Mouse (Mus musculus) subcutaneous adipose tissue, adult 2 months (tissue): ENCODE measurements around the gene Atad3a. TPM values are rescaled to one million over a fixed set of nuclear protein-coding genes. Genes with fewer than 3 reads are reported as not detected.

Experiments
- polyA plus RNA-seq: library from polyadenylated mRNA; depleted of rRNA; stranded (reverse); fragments of >200 nt; gene quantifications from 2 replicates; pipeline ENCODE4 v1.2.3, GENCODE M21; 2012; ENCODE audit warnings: low replicate concordance; rRNA removed

Gene Atad3a
- 103 and 149 TPM in 2 replicates for polyA plus RNA-seq

GRCm38 (mm10) chr4:155760613-155761355 lies at the start of gene Atad3a:
Atad3a (minus strand) TSS chr4:155761093.

GRCm38 (mm10) chr4:155802741-155803339 lies 41.9 kb upstream of the Atad3a start, which contains the start of gene Mrpl20:
Mrpl20 (plus strand) TSS chr4:155802878.

GRCm38 (mm10) chr4:155790021-155790489 lies 29.2 kb upstream of the Atad3a start, which contains the start of gene Ankrd65:
Ankrd65 (plus strand) TSS chr4:155790439.

GRCm38 (mm10) chr4:155785819-155786218 lies 24.9 kb upstream of the Atad3a start, which contains the start of gene Tmem88b:
Tmem88b (minus strand) TSS chr4:155785874.

GRCm38 (mm10) chr4:155774280-155774754 lies 13.4 kb upstream of the Atad3a start, which contains the start of gene Vwa1:
Vwa1 (minus strand) TSS chr4:155774698.

GRCm38 (mm10) chr4:155734350-155734941 lies 26.4 kb downstream of the Atad3a start, which contains the start of gene Tmem240:
Tmem240 (plus strand) TSS chr4:155734800.

GRCm38 (mm10) chr4:155704721-155705591 lies 55.9 kb downstream of the Atad3a start, which contains the start of gene Ssu72:
Ssu72 (plus strand) TSS chr4:155704800.

GRCm38 (mm10) chr4:155694111-155694481 lies 66.8 kb downstream of the Atad3a start, which contains the start of gene Fndc10:
Fndc10 (plus strand) TSS chr4:155694342.

Other genes with a start within 250 kb of the Atad3a start
- gene Nadk, start 198.7 kb downstream of the Atad3a start, polyA plus RNA-seq, result 177 and 252 TPM in 2 replicates
- 8.3 and 14.7 TPM in 2 replicates for gene Slc35e2, start 159.7 kb downstream of the Atad3a start, polyA plus RNA-seq
- 21.1 and 33.0 TPM in 2 replicates for gene Cdk11b, start 136.2 kb downstream of the Atad3a start, polyA plus RNA-seq
- gene Gm10563, start 115.7 kb downstream of the Atad3a start, polyA plus RNA-seq, result not detected in 2 replicates
- gene Mmp23, start 107.7 kb downstream of the Atad3a start, polyA plus RNA-seq, result 79.6 and 268 TPM in 2 replicates
- 54.0 and 110 TPM in 2 replicates for gene Mib2, start 91.9 kb downstream of the Atad3a start, polyA plus RNA-seq
- 10.4 and 40.4 TPM in 2 replicates for gene Fndc10, start 66.8 kb downstream of the Atad3a start, polyA plus RNA-seq
- 104 and 120 TPM in 2 replicates for gene Ssu72, start 56.3 kb downstream of the Atad3a start, polyA plus RNA-seq
- gene Tmem240, start 26.3 kb downstream of the Atad3a start, polyA plus RNA-seq, result 1.1 and 2.9 TPM in 2 replicates
- 21.0 and 37.2 TPM in 2 replicates for gene Vwa1, start 13.6 kb upstream of the Atad3a start, polyA plus RNA-seq
- gene Tmem88b, start 24.8 kb upstream of the Atad3a start, polyA plus RNA-seq, result 1.9 and 5.3 TPM in 2 replicates
- 0.24 and 0.50 TPM in 2 replicates for gene Ankrd65, start 29.3 kb upstream of the Atad3a start, polyA plus RNA-seq
- gene Mrpl20, start 41.8 kb upstream of the Atad3a start, polyA plus RNA-seq, result 86.1 and 127 TPM in 2 replicates
- gene Ccnl2, start 51.4 kb upstream of the Atad3a start, polyA plus RNA-seq, result 92.1 and 107 TPM in 2 replicates
- 126 and 179 TPM in 2 replicates for gene Aurkaip1, start 70.2 kb upstream of the Atad3a start, polyA plus RNA-seq
- 377 and 387 TPM in 2 replicates for gene Mxra8, start 78.6 kb upstream of the Atad3a start, polyA plus RNA-seq
- 126 and 153 TPM in 2 replicates for gene Dvl1, start 86.3 kb upstream of the Atad3a start, polyA plus RNA-seq
- gene Tas1r3, start 102.3 kb upstream of the Atad3a start, polyA plus RNA-seq, result 0.69 and 0.95 TPM in 2 replicates
- 28.1 and 32.4 TPM in 2 replicates for gene Cptp, start 108.3 kb upstream of the Atad3a start, polyA plus RNA-seq
- 30.7 and 42.4 TPM in 2 replicates for gene Ints11, start 108.5 kb upstream of the Atad3a start, polyA plus RNA-seq
- 68.2 and 105 TPM in 2 replicates for gene Pusl1, start 130.7 kb upstream of the Atad3a start, polyA plus RNA-seq
- gene Acap3, start 130.7 kb upstream of the Atad3a start, polyA plus RNA-seq, result 34.4 and 52.7 TPM in 2 replicates
- 38.8 and 56.4 TPM in 2 replicates for gene Ube2j2, start 182.7 kb upstream of the Atad3a start, polyA plus RNA-seq
- 71.3 and 112 TPM in 2 replicates for gene C1qtnf12, start 201.2 kb upstream of the Atad3a start, polyA plus RNA-seq
- 4.7 and 9.8 TPM in 2 replicates for gene B3galt6, start 231.6 kb upstream of the Atad3a start, polyA plus RNA-seq
- gene Sdf4, start 231.8 kb upstream of the Atad3a start, polyA plus RNA-seq, result 75.5 and 103 TPM in 2 replicates